Mouse (Mus musculus): ENCODE measurements at regions not wholly inside any gene's neighbourhood (a gene's known extent, or its start where the extent isn't known, plus 50 kb on each side); places are given as distances from the start of the nearest gene placed in this dataset.

DNA sequence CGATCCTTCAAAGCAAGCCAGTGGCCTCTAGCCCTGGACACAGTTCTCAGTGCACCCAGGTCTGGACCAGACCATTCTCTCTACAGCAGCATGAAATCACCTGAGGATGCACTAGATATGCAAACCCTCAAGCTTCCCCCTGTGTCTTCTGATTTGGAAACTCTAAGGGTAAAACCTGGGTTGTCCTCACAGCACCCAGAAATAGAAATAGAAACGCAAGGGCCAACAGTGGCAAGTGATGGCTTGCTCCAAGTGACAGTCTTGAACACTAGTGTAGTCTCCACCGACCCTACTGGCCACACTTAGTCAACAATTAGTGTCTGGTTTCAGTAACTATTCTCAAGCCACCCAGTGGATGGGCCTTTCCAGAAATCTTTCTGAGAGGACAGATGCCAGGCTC lies 215.2 kb upstream of the Spdye4c start:
- TF ChIP-seq CTCF (IDR thresholded peaks at IDR 0.05; ENCODE audit: low read depth) (no peak), EP300 (IDR thresholded peaks at IDR 0.05; ENCODE audit: low read depth) (no peak)
